9 mouse cellular contexts compared by ENCODE assay signal in genomic region chr4:150798281-150798680, GRCm38 (mm10). TPM values are rescaled to one million over a fixed set of nuclear protein-coding genes. Genes with fewer than 3 reads are reported as not detected.
DNase-seq lines count a peak whose midpoint lies in the region; ATAC-seq and TF ChIP-seq lines count a peak whose summit lies in the region.
"Had no signal": no experiment of that assay in that cellular context is flagged by ENCODE, and none has a peak within 500 bp of the region (broad histone marks: within the 10 kb centered on the region; RNA-seq: fewer than 3 reads in every experiment).

No protein-coding gene starts in this region.

- no peak for TF ChIP-seq POLR2A in kidney, adult 2 months (IDR thresholded peaks at IDR 0.05; ENCODE audit: low read depth, low read length)
- TF ChIP-seq POLR2A in CH12.LX (IDR thresholded peaks at IDR 0.05; ENCODE audit: low read depth, low read length): no peak

- H3K4me1 ChIP-seq in kidney, adult 2 months (ENCODE audit: control insufficient read depth, insufficient read depth, low read length): peaks cover 20% of the 10 kb centered on the region
- H3K4me1 ChIP-seq in CH12.LX (ENCODE audit: control insufficient read depth in 1 of 2, insufficient read depth in 2 of 2): peaks cover 3 to 18% of the 10 kb centered on the region in 2 experiments; a peak in 3 of 4 replicates

- H3K79me2 ChIP-seq in CH12.LX (replicated peaks; ENCODE audit: control insufficient read depth, extremely low read depth, insufficient read depth, poor library complexity, severe bottlenecking): no peaks in the 10 kb centered on the region

- H3K9me3 ChIP-seq in CH12.LX (replicated peaks; ENCODE audit: low read length): no peaks in the 10 kb centered on the region

- H3K4me2 ChIP-seq in CH12.LX (ENCODE audit: insufficient read depth, low read depth, poor library complexity, severe bottlenecking): peak overlapping the region; percentile 75

- H3K27me3 ChIP-seq in kidney, adult 2 months (replicated peaks; ENCODE audit: control insufficient read depth, insufficient read depth, low read length): no peaks in the 10 kb centered on the region
- H3K27me3 ChIP-seq in CH12.LX (replicated peaks): no peaks in the 10 kb centered on the region

- no peak for TF ChIP-seq EP300 in CH12.LX (IDR thresholded peaks at IDR 0.05; ENCODE audit: low read length)

- H3K4me3 ChIP-seq in kidney, adult 2 months (ENCODE audit: insufficient read depth, low read depth, low read length): no peak overlapping the region
- H3K4me3 ChIP-seq in CH12.LX (replicated peaks in 1 of 3; ENCODE audit: low read depth in 2 of 3, low read length in 2 of 3, poor library complexity in 1 of 3): no peak overlapping the region
- H3K4me3 ChIP-seq: left cerebral cortex, adult 2 months had no signal

- no peak for TF ChIP-seq RAD21 in CH12.LX (IDR thresholded peaks at IDR 0.05; ENCODE audit: low read depth, low read length)

- H3K27ac ChIP-seq in kidney, adult 2 months (ENCODE audit: insufficient read depth, low read depth, low read length): peak overlapping the region; percentile 89
- H3K27ac ChIP-seq in CH12.LX (ENCODE audit: insufficient read depth, low read depth): no peak overlapping the region
- H3K27ac ChIP-seq: left cerebral cortex, adult 2 months had no signal

- peak; percentile 45 for ATAC-seq in granulocyte monocyte progenitor cell, adult 5-6 weeks (replicated peaks; ENCODE audit: poor library complexity, severe bottlenecking)
- ATAC-seq in megakaryocyte, adult 5-6 weeks (ENCODE audit: poor library complexity, severe bottlenecking): peak; percentile 3; the same call in 1 of the 2 replicates
- no peak for ATAC-seq in monocyte, adult 5-6 weeks (replicated peaks; ENCODE audit: insufficient number of reproducible peaks, low FRiP score, low TSS enrichment, poor library complexity, severe bottlenecking)
- no peak for ATAC-seq in megakaryocyte progenitor cell, adult 5-6 weeks (replicated peaks; ENCODE audit: poor library complexity)
- ATAC-seq: forebrain, embryonic 16.5 days had no signal

- no peak for DNase-seq in kidney, adult 2 months
- no peak for DNase-seq in kidney, postnatal 25 days
- DNase-seq in CH12.LX (ENCODE audit: extremely low read depth): no peak

- dilution Hi-C loops in CH12.LX (cut with MboI; ENCODE audit: extremely low pct_ligation_motif_present, extremely low pct_unique_long_range_greater_than_20kb, low sequenced_read_pairs): no loop called here

- no peaks in the 10 kb centered on the region for H3K36me3 ChIP-seq in kidney, adult 2 months (ENCODE audit: control insufficient read depth, insufficient read depth, low read length)
- H3K36me3 ChIP-seq in CH12.LX (replicated peaks in 1 of 2; ENCODE audit: control insufficient read depth in 1 of 2, insufficient read depth in 1 of 2, low read length in 1 of 2): no peaks in the 10 kb centered on the region

- peak overlapping the region; percentile 13; the same call in 1 of the 2 replicates for H3K9ac ChIP-seq in CH12.LX (ENCODE audit: insufficient read depth, low read depth)

- TF ChIP-seq CTCF in kidney, adult 2 months (conservative IDR thresholded peaks at IDR 0.05; ENCODE audit: insufficient read depth, insufficient read length, low read depth, low read length): no peak; the same call in 1 of the 2 replicates
- no peak for TF ChIP-seq CTCF in CH12.LX (conservative IDR thresholded peaks at IDR 0.05 in 1 of 2, IDR thresholded peaks at IDR 0.05 in 1 of 2; ENCODE audit: low read depth in 2 of 2, low read length in 2 of 2)

- in situ Hi-C loops in CH12.LX (cut with MboI; ENCODE audit: low pct_ligation_motif_present, low pct_unique_long_range_greater_than_20kb, low sequenced_read_pairs): no loop called here

- 58% methylated on average over 8 of the region's 8 CpGs for WGBS in kidney, adult 2 months

TF ChIP-seq in CH12.LX, 34 proteins besides CTCF, POLR2A, EP300 and RAD21:
- TF ChIP-seq KAT2A (IDR thresholded peaks at IDR 0.05; ENCODE audit: insufficient replicate concordance, low read length) (no peak), CHD2 (IDR thresholded peaks at IDR 0.05; ENCODE audit: low read length) (no peak), USF2 (conservative IDR thresholded peaks at IDR 0.05; ENCODE audit: low read depth, low read length) (no peak), ZC3H11A (IDR thresholded peaks at IDR 0.05; ENCODE audit: low read depth, low read length) (no peak), HCFC1 (IDR thresholded peaks at IDR 0.05; ENCODE audit: low read depth, low read length) (no peak)
TF ChIP-seq in CH12.LX: peak in this region for 0.

RNA-seq across cellular contexts. Expression of gene Errfi1, which starts 55.4 kb away (rescaled TPM):
- polyA plus RNA-seq in kidney, adult 2 months (2012; rRNA removed): 230 TPM in 2 replicates
- total RNA-seq in CH12.LX (2012; rRNA removed) (0.08 TPM in 2 replicates), CH12.LX (2014; rRNA removed) (0.28 and 0.35 TPM in 2 replicates)
- polyA plus RNA-seq in CH12.LX (2012; ENCODE audit: insufficient read length, low read depth): 0.11 and 0.14 TPM in 2 replicates
- 0.84 TPM in 1 of 2 replicates, not detected in the other for total RNA-seq in granulocyte monocyte progenitor cell, adult 5-6 weeks (2014; fragmentation: Nextera tagmentation)
- 0.52 and 1.2 TPM in 2 replicates for total RNA-seq in granulocyte monocyte progenitor cell, adult 5-6 weeks (2017)
- 1.8 and 3.7 TPM in 2 replicates for total RNA-seq in megakaryocyte, adult 5-6 weeks (2015)
- 2.3 and 3.4 TPM in 2 replicates for total RNA-seq in megakaryocyte, adult 5-6 weeks (2017)
- total RNA-seq in monocyte, adult 5-6 weeks (2017): 18.2 to 25.1 TPM (median 23.4 TPM) in 3 replicates
- 0.84 and 1.2 TPM in 2 replicates for total RNA-seq in megakaryocyte progenitor cell, adult 5-6 weeks (2015)
- total RNA-seq in megakaryocyte progenitor cell, adult 5-6 weeks (2017): 0.54 and 0.61 TPM in 2 replicates

Comparison
In these comparisons a context has a peak if more than half of its experiments do, and no peak if none do; other contexts are left out.
1. ATAC-seq: peak in granulocyte monocyte progenitor cell, adult 5-6 weeks (single experiment) and megakaryocyte, adult 5-6 weeks (single experiment); none in monocyte, adult 5-6 weeks (single experiment) and megakaryocyte progenitor cell, adult 5-6 weeks (single experiment).